Mouse (Mus musculus): ENCODE data around the gene Gm17606. TPM values are rescaled to one million over a fixed set of nuclear protein-coding genes. Genes with fewer than 3 reads are reported as not detected.

Gm17606 gene
- polyA plus RNA-seq, 1 experiment = not detected

DNA sequence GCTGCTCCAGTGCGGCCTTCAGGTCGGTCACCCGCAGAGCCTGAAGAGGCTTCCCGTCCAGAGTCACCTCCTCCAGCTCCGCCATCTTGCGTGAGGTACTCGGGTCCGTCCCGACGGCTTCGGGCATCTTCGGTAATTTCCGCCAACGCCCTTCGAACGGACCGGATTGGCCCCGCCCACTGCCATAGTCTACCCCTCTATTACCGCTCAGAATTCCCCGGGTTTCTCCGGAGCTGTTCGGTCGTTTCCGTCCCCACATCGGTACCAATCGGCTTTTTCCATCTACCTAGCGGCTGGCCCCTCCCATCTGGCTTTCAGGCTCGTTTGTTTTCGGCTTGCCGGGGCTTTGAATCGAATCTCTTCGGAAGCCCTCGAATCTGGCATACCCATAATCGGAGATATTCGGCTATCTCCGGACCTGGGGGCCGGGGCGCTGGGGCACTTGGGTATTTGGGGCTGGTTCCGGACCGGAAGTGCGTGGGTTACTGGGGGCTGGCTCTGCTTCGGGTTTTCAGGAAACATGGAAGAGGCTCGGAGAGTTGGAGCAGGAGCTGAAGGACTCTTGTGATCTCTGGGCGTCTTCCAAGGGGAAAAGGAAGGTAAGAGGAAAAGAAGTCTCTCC, 45.9 kb downstream of the Gm17606 start, which contains the start of gene Acin1:
TSS of gene Acin1 (minus strand) at position 410 of the 622 bp plus-strand sequence.
- no peak for TF ChIP-seq CEBPB (IDR thresholded peaks at IDR 0.05; ENCODE audit: insufficient read depth, poor library complexity, severe bottlenecking)
- peak; percentile 77 for TF ChIP-seq POLR2A (IDR thresholded peaks at IDR 0.05; ENCODE audit: insufficient read length, low read depth)
- TF ChIP-seq POLR2AphosphoS2 (IDR thresholded peaks at IDR 0.05; ENCODE audit: insufficient read length, low read depth) = peak; percentile 85
- Histone ChIP-seq H3K79me2 (ENCODE audit: control insufficient read depth, insufficient read depth) (peaks cover 73% of the 10 kb centered on the region), H3K36me3 (ENCODE audit: control insufficient read depth, insufficient read depth) (peaks cover 14% of the 10 kb centered on the region), H3ac (ENCODE audit: control insufficient read depth, insufficient read length) (peak within 1 kb of the TSS; percentile 99), H3K27me3 (ENCODE audit: control insufficient read depth, insufficient read depth, insufficient read length) (no peaks in the 10 kb centered on the region), H3K4me2 (ENCODE audit: low read depth) (peak within 1 kb of the TSS; percentile 76), H3K4me3 (peak within 1 kb of the TSS; percentile 95)

DNA sequence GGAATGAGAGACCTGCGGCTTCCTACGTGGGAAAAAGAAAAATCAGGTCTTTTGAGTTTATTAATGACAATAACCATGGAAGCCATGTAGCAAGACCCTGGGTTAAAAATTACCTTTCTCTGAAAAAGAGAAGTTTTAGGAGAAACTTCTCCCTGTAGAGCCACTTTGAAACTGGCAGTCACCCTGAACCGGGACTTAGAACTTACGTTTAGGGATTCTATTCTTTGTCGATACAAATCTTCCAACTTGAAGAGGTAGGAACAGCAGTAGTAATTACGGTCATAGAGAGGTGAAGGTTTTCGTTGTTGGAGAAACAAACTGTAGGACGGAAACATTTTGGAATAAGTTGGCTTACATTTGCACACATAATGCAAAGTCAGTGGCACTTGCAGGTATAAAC, 46.5 kb downstream of the Gm17606 start:
- no peak for TF ChIP-seq SRF (IDR thresholded peaks at IDR 0.05; ENCODE audit: control insufficient read depth, insufficient read length, low read depth)
- TF ChIP-seq TCF3 (IDR thresholded peaks at IDR 0.05; ENCODE audit: insufficient read length, low read depth) = no peak
- no peak for TF ChIP-seq REST (IDR thresholded peaks at IDR 0.05; ENCODE audit: insufficient read depth, insufficient read length)
- TF ChIP-seq MYOG (IDR thresholded peaks at IDR 0.05; ENCODE audit: control insufficient read depth in 1 of 3, insufficient read depth in 1 of 3, insufficient read length in 2 of 3, low read depth in 2 of 3) = no peak
- no peak for TF ChIP-seq TCF12 (IDR thresholded peaks at IDR 0.05; ENCODE audit: insufficient read depth, poor library complexity, severe bottlenecking)
- TF ChIP-seq MAX (IDR thresholded peaks at IDR 0.05; ENCODE audit: low read depth) = no peak
- no peak for TF ChIP-seq E2F4 (IDR thresholded peaks at IDR 0.05; ENCODE audit: insufficient read depth)
- TF ChIP-seq CEBPB (IDR thresholded peaks at IDR 0.05; ENCODE audit: insufficient read depth, poor library complexity, severe bottlenecking) = no peak
- no peak for TF ChIP-seq USF1 (IDR thresholded peaks at IDR 0.05; ENCODE audit: low read depth)
- H3K4me2 ChIP-seq (ENCODE audit: low read depth) = peak overlapping the region; percentile 69
- H3ac ChIP-seq (ENCODE audit: control insufficient read depth, insufficient read length) = peak overlapping the region; percentile 99
- no peaks in the 10 kb centered on the region for H3K27me3 ChIP-seq (ENCODE audit: control insufficient read depth, insufficient read depth, insufficient read length)
- peaks cover 14% of the 10 kb centered on the region for H3K36me3 ChIP-seq (ENCODE audit: control insufficient read depth, insufficient read depth)
- peaks cover 67% of the 10 kb centered on the region for H3K79me2 ChIP-seq (ENCODE audit: control insufficient read depth, insufficient read depth)
- H3K4me3 ChIP-seq = peak overlapping the region; percentile 95

DNA sequence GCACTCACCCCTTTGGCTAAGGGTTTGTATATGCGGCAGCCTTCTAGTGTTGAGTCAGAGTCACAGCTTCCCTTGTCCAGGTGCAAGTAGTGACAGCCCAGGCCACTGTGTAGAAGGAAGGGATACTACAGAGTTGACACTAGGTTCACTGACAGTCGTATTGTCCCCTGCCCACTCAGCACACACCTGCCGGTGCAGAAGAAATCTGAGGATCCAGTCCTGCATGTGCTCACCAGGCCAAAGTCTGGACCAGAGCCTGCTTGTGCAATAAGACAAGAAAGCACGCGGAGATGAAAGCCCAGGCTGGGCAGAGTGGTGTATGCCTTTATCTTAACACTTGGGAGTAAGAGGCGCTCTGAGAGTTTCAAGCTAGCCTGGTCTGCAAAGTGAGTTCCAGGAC, 54.3 kb downstream of the Gm17606 start:
- H3K27me3 ChIP-seq (ENCODE audit: control insufficient read depth, insufficient read depth, insufficient read length) = no peaks in the 10 kb centered on the region
- H3K79me2 ChIP-seq (ENCODE audit: control insufficient read depth, insufficient read depth) = no peaks in the 10 kb centered on the region
- no peak overlapping the region for H3K4me2 ChIP-seq (ENCODE audit: low read depth)
- H3ac ChIP-seq (ENCODE audit: control insufficient read depth, insufficient read length) = no peak overlapping the region
- no peak for TF ChIP-seq MYOD1 (IDR thresholded peaks at IDR 0.05; ENCODE audit: control insufficient read depth in 1 of 3, insufficient read length in 2 of 3, low read depth in 2 of 3)
- TF ChIP-seq E2F4 (IDR thresholded peaks at IDR 0.05; ENCODE audit: insufficient read depth) = no peak
- no peak for TF ChIP-seq TCF12 (IDR thresholded peaks at IDR 0.05; ENCODE audit: insufficient read depth, poor library complexity, severe bottlenecking)
- TF ChIP-seq SRF (IDR thresholded peaks at IDR 0.05; ENCODE audit: control insufficient read depth, insufficient read length, low read depth) = no peak
- TF ChIP-seq MYOG (IDR thresholded peaks at IDR 0.05; ENCODE audit: control insufficient read depth in 1 of 3, insufficient read depth in 1 of 3, insufficient read length in 2 of 3, low read depth in 2 of 3) = no peak
- TF ChIP-seq MAX (IDR thresholded peaks at IDR 0.05; ENCODE audit: low read depth) = no peak
- TF ChIP-seq CEBPB (IDR thresholded peaks at IDR 0.05; ENCODE audit: insufficient read depth, poor library complexity, severe bottlenecking) = no peak
- no peak for TF ChIP-seq POLR2AphosphoS2 (IDR thresholded peaks at IDR 0.05; ENCODE audit: insufficient read length, low read depth)
- no peak for TF ChIP-seq USF1 (IDR thresholded peaks at IDR 0.05; ENCODE audit: low read depth)
- TF ChIP-seq POLR2A (IDR thresholded peaks at IDR 0.05; ENCODE audit: insufficient read length, low read depth) = no peak
- TF ChIP-seq TCF3 (IDR thresholded peaks at IDR 0.05; ENCODE audit: insufficient read length, low read depth) = no peak
- H3K36me3 ChIP-seq (ENCODE audit: control insufficient read depth, insufficient read depth) = peaks cover 7% of the 10 kb centered on the region
- H3K4me3 ChIP-seq = no peak overlapping the region

DNA sequence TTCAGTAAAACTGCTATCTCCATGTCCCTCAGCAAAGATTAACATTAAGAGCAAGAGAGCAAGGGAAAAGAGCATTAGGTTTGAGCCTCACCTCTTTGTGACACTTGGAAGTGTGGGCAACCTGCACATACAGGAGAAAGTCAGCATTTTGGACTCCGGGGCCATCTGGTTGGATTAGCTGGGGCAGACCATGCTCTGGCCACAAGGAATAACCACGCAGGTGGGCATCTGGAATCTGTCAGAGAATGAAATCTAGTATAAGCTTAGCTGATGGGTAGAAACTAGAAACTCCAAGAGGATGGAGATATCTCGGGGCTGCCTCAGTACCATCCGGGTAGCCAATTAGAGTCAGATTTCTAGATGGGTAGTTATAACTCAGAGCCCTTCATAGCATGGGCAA, 56.0 kb downstream of the Gm17606 start:
- Histone ChIP-seq H3K4me3 (no peak overlapping the region), H3K36me3 (ENCODE audit: control insufficient read depth, insufficient read depth) (peaks cover 7% of the 10 kb centered on the region), H3K79me2 (ENCODE audit: control insufficient read depth, insufficient read depth) (no peaks in the 10 kb centered on the region), H3K4me2 (ENCODE audit: low read depth) (no peak overlapping the region), H3ac (ENCODE audit: control insufficient read depth, insufficient read length) (no peak overlapping the region), H3K27me3 (ENCODE audit: control insufficient read depth, insufficient read depth, insufficient read length) (no peaks in the 10 kb centered on the region)
- TF ChIP-seq E2F4 (IDR thresholded peaks at IDR 0.05; ENCODE audit: insufficient read depth) (no peak), SRF (IDR thresholded peaks at IDR 0.05; ENCODE audit: control insufficient read depth, insufficient read length, low read depth) (no peak), MYOD1 (IDR thresholded peaks at IDR 0.05; ENCODE audit: control insufficient read depth in 1 of 3, insufficient read length in 2 of 3, low read depth in 2 of 3) (no peak), MYOG (IDR thresholded peaks at IDR 0.05; ENCODE audit: control insufficient read depth in 1 of 3, insufficient read depth in 1 of 3, insufficient read length in 2 of 3, low read depth in 2 of 3) (no peak), MAX (IDR thresholded peaks at IDR 0.05; ENCODE audit: low read depth) (no peak), TCF12 (IDR thresholded peaks at IDR 0.05; ENCODE audit: insufficient read depth, poor library complexity, severe bottlenecking) (no peak), REST (IDR thresholded peaks at IDR 0.05; ENCODE audit: insufficient read depth, insufficient read length) (no peak), USF1 (IDR thresholded peaks at IDR 0.05; ENCODE audit: low read depth) (no peak), POLR2AphosphoS2 (IDR thresholded peaks at IDR 0.05; ENCODE audit: insufficient read length, low read depth) (no peak), CEBPB (IDR thresholded peaks at IDR 0.05; ENCODE audit: insufficient read depth, poor library complexity, severe bottlenecking) (no peak), POLR2A (IDR thresholded peaks at IDR 0.05; ENCODE audit: insufficient read length, low read depth) (no peak)

Other genes starting within 250 kb of the Gm17606 start
- gene Slc7a7, start 223.2 kb upstream of the Gm17606 start, polyA plus RNA-seq (2012; fragmentation: generic; extraction: Trizol) = 6.8 TPM
- 483 TPM for gene Mrpl52, start 214.0 kb upstream of the Gm17606 start, polyA plus RNA-seq (2012; fragmentation: generic; extraction: Trizol)
- 108 TPM for gene Mmp14, start 209.3 kb upstream of the Gm17606 start, polyA plus RNA-seq (2012; fragmentation: generic; extraction: Trizol)
- gene Lrp10, start 176.8 kb upstream of the Gm17606 start, polyA plus RNA-seq (2012; fragmentation: generic; extraction: Trizol) = 81.8 TPM
- gene Rem2, start 164.9 kb upstream of the Gm17606 start, polyA plus RNA-seq (2012; fragmentation: generic; extraction: Trizol) = 0.20 TPM
- 140 TPM for gene Prmt5, start 123.4 kb upstream of the Gm17606 start, polyA plus RNA-seq (2012; fragmentation: generic; extraction: Trizol)
- 23.5 TPM for gene Haus4, start 86.3 kb upstream of the Gm17606 start, polyA plus RNA-seq (2012; fragmentation: generic; extraction: Trizol)
- gene Ajuba, start 63.4 kb upstream of the Gm17606 start, polyA plus RNA-seq (2012; fragmentation: generic; extraction: Trizol) = 30.8 TPM
- 7.3 TPM for gene 4931414P19Rik, start 35.0 kb upstream of the Gm17606 start, polyA plus RNA-seq (2012; fragmentation: generic; extraction: Trizol)
- 416 TPM for gene Psmb5, start 22.9 kb upstream of the Gm17606 start, polyA plus RNA-seq (2012; fragmentation: generic; extraction: Trizol)
- gene Psmb11, start 19.5 kb upstream of the Gm17606 start, polyA plus RNA-seq (2012; fragmentation: generic; extraction: Trizol) = not detected
- gene Cdh24, start 412 bp downstream of the Gm17606 start, polyA plus RNA-seq (2012; fragmentation: generic; extraction: Trizol) = 4.3 TPM
- 36.3 TPM for gene 1700123O20Rik, start 45.3 kb downstream of the Gm17606 start, polyA plus RNA-seq (2012; fragmentation: generic; extraction: Trizol)
- gene Acin1, start 46.0 kb downstream of the Gm17606 start, polyA plus RNA-seq (2012; fragmentation: generic; extraction: Trizol) = 77.3 TPM
- gene Gm29776, start 57.9 kb downstream of the Gm17606 start, polyA plus RNA-seq (2012; fragmentation: generic; extraction: Trizol) = 0.04 TPM
- gene Cebpe, start 71.2 kb downstream of the Gm17606 start, polyA plus RNA-seq (2012; fragmentation: generic; extraction: Trizol) = not detected
- not detected for gene Slc7a8, start 141.0 kb downstream of the Gm17606 start, polyA plus RNA-seq (2012; fragmentation: generic; extraction: Trizol)
- gene Rnf212b, start 173.2 kb downstream of the Gm17606 start, polyA plus RNA-seq (2012; fragmentation: generic; extraction: Trizol) = not detected
- gene Homez, start 230.0 kb downstream of the Gm17606 start, polyA plus RNA-seq (2012; fragmentation: generic; extraction: Trizol) = 2.5 TPM
- gene Ppp1r3e, start 236.6 kb downstream of the Gm17606 start, polyA plus RNA-seq (2012; fragmentation: generic; extraction: Trizol) = 0.71 TPM
- gene Bcl2l2, start 242.4 kb downstream of the Gm17606 start, polyA plus RNA-seq (2012; fragmentation: generic; extraction: Trizol) = 20.5 TPM
- 0.47 TPM for gene Gm20521, start 242.5 kb downstream of the Gm17606 start, polyA plus RNA-seq (2012; fragmentation: generic; extraction: Trizol)